Mouse (Mus musculus): ENCODE results near the gene Cpt1a. TPM values are rescaled to one million over a fixed set of nuclear protein-coding genes. Genes with fewer than 3 reads are reported as not detected.

Cpt1a gene
- polyA plus RNA-seq, 1 experiment from 2014 or later: 19.6 TPM

- H3K9me3 ChIP-seq: no peaks in the 10 kb centered on the region
- H3K36me3 ChIP-seq: peaks cover 23% of the 10 kb centered on the region; the same call in 1 of the 2 replicates
- 0 out of 2 replicates have a peak, but pooled peaks have one; percentile 35 for ATAC-seq (ENCODE audit: insufficient number of reproducible peaks, low FRiP score, low TSS enrichment, low read depth)
- no peak overlapping the region for H3K9ac ChIP-seq
- H3K27ac ChIP-seq: no peak overlapping the region; the same call in 1 of the 2 replicates
- no peaks in the 10 kb centered on the region for H3K27me3 ChIP-seq
- H3K4me3 ChIP-seq: no peak overlapping the region
- H3K4me1 ChIP-seq: no peaks in the 10 kb centered on the region
- 62% methylated on average over 7 of the region's 7 CpGs for WGBS
- no peak overlapping the region for H3K4me2 ChIP-seq
Measured at GRCm38 (mm10) chr19:3353415-3354111, 31.4 kb downstream of the Cpt1a start.

- no peak overlapping the region for H3K4me2 ChIP-seq
- no peak overlapping the region for H3K27ac ChIP-seq
- no peak for ATAC-seq (ENCODE audit: insufficient number of reproducible peaks, low FRiP score, low TSS enrichment, low read depth)
- no peaks in the 10 kb centered on the region for H3K9me3 ChIP-seq
- no peaks in the 10 kb centered on the region for H3K27me3 ChIP-seq
- no peaks in the 10 kb centered on the region for H3K4me1 ChIP-seq
- 60% methylated on average over 5 of the region's 5 CpGs for WGBS
- H3K9ac ChIP-seq: no peak overlapping the region
- H3K4me3 ChIP-seq: no peak overlapping the region
- H3K36me3 ChIP-seq: peaks cover 24% of the 10 kb centered on the region; the same call in 1 of the 2 replicates
Measured at GRCm38 (mm10) chr19:3355096-3355495, 33.0 kb downstream of the Cpt1a start.

DNA sequence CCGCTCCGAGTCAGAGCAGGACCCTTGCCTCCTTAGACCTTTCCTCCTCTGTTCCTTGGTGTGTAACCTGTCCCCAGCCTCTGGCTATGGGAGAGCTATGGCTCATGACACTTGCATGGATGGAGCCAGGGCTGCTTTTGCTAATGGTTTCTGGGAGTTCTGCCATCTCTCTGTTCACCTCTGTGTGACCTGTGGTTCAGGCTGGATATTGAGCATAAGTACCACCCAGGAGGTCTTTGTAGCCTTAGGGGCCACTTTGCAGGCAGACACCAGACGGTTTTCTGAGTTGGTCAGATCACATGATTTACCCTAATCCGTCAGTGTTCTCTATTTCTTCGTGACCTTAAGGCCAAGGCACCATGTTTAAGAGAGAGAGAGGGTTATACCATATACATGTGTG lies 34.4 kb downstream of the Cpt1a start:
- no peak overlapping the region for H3K4me3 ChIP-seq
- H3K9me3 ChIP-seq: no peaks in the 10 kb centered on the region
- H3K4me2 ChIP-seq: no peak overlapping the region
- no peaks in the 10 kb centered on the region for H3K4me1 ChIP-seq
- H3K27me3 ChIP-seq: no peaks in the 10 kb centered on the region
- H3K27ac ChIP-seq: no peak overlapping the region
- no peak for ATAC-seq (ENCODE audit: insufficient number of reproducible peaks, low FRiP score, low TSS enrichment, low read depth)
- WGBS: 75% methylated on average over 5 of the region's 5 CpGs
- H3K9ac ChIP-seq: no peak overlapping the region
- H3K36me3 ChIP-seq: peaks cover 24% of the 10 kb centered on the region; the same call in 1 of the 2 replicates

DNA sequence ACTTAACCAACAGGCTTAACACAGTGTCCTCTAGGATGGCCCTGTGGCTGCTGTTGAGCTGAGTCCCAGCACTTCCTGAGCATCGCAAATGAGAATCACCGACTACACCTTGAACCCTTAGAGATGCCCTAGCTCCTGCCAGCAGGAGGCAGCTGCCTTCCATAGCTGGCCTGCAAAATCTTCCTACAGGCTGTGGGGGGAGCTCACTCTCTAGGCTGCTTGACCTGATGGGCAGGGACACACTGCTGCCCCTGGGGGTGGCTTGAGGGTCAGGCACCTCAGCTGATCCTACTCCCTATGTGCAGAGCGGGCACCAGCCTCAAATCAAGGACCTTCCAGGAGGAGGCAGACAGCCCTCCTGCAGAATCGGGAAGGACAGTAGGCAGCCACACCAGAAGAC lies 35.5 kb downstream of the Cpt1a start:
- Histone ChIP-seq H3K36me3 (peaks cover 28% of the 10 kb centered on the region; the same call in 1 of the 2 replicates), H3K4me2 (no peak overlapping the region), H3K4me1 (no peaks in the 10 kb centered on the region), H3K27me3 (no peaks in the 10 kb centered on the region), H3K4me3 (no peak overlapping the region), H3K9ac (no peak overlapping the region), H3K27ac (no peak overlapping the region), H3K9me3 (no peaks in the 10 kb centered on the region)
- 68% methylated on average over 4 of the region's 4 CpGs for WGBS
- ATAC-seq (ENCODE audit: insufficient number of reproducible peaks, low FRiP score, low TSS enrichment, low read depth): no peak

GRCm38 (mm10) chr19:3359841-3360588 lies 37.9 kb downstream of the Cpt1a start:
- Histone ChIP-seq H3K4me3 (no peak overlapping the region), H3K36me3 (peaks cover 33% of the 10 kb centered on the region), H3K27me3 (no peaks in the 10 kb centered on the region), H3K9me3 (no peaks in the 10 kb centered on the region), H3K27ac (no peak overlapping the region), H3K4me1 (no peaks in the 10 kb centered on the region), H3K9ac (no peak overlapping the region), H3K4me2 (no peak overlapping the region)
- ATAC-seq (ENCODE audit: insufficient number of reproducible peaks, low FRiP score, low TSS enrichment, low read depth): no peak
- WGBS: 89% methylated on average over 13 of the region's 13 CpGs

GRCm38 (mm10) chr19:3363510-3363909 lies 41.4 kb downstream of the Cpt1a start:
- Histone ChIP-seq H3K4me1 (no peaks in the 10 kb centered on the region), H3K9ac (no peak overlapping the region), H3K4me3 (no peak overlapping the region), H3K36me3 (peaks cover 52% of the 10 kb centered on the region), H3K4me2 (no peak overlapping the region), H3K27me3 (no peaks in the 10 kb centered on the region), H3K27ac (no peak overlapping the region), H3K9me3 (no peaks in the 10 kb centered on the region)
- 82% methylated on average over 4 of the region's 4 CpGs for WGBS
- no peak for ATAC-seq (ENCODE audit: insufficient number of reproducible peaks, low FRiP score, low TSS enrichment, low read depth)

DNA sequence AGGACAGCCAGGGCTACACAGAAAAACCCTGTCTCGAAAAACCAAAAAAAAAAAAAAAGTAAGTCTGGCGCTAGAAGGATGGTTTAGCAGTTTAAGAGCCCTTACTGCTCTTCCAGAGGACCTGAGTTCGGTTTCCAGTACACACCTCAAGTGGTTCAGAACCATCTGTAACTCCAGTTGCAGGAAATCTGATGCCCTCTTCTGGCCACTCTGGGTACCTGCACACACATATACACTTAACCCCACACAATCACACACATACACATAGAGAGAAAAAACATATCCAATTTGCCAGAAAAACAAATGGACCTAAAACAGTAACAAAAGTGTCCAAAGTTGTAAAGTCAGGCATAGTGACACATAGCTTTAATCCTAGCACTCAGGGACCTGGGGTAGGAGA lies 43.0 kb downstream of the Cpt1a start:
- Histone ChIP-seq H3K36me3 (peaks cover 62% of the 10 kb centered on the region), H3K9me3 (no peaks in the 10 kb centered on the region), H3K27ac (no peak overlapping the region), H3K4me1 (no peaks in the 10 kb centered on the region), H3K4me2 (no peak overlapping the region), H3K27me3 (no peaks in the 10 kb centered on the region), H3K4me3 (no peak overlapping the region), H3K9ac (no peak overlapping the region)
- WGBS: 95% methylated on average over 3 of the region's 3 CpGs
- ATAC-seq (ENCODE audit: insufficient number of reproducible peaks, low FRiP score, low TSS enrichment, low read depth): no peak

DNA sequence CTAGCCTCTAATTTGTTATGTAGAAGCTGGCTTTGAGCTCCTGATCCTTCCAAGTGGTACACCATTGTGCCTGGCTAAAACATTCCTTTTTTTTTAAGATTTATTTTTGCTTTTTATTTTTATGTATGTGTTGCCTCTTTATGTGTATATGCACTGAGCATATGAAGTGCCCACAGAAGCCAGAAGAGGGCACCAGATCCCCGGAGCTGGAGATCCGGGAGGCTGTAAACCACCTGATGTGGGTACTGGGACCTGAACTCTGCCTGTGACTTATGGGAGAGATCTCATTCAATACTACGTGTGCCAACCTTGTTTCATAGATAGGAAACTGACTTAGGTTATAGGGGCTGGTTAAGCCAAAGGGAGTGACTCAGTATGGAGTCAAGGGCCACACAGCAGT lies 46.1 kb downstream of the Cpt1a start:
- Histone ChIP-seq H3K9ac (no peak overlapping the region), H3K36me3 (peaks cover 67% of the 10 kb centered on the region), H3K27me3 (no peaks in the 10 kb centered on the region), H3K4me3 (no peak overlapping the region), H3K4me1 (no peaks in the 10 kb centered on the region; the same call in 1 of the 2 replicates), H3K27ac (no peak overlapping the region), H3K4me2 (no peak overlapping the region), H3K9me3 (no peaks in the 10 kb centered on the region)
- ATAC-seq (ENCODE audit: insufficient number of reproducible peaks, low FRiP score, low TSS enrichment, low read depth): no peak
- WGBS: 78% methylated on average over 3 of the region's 3 CpGs

- Histone ChIP-seq H3K4me1 (no peaks in the 10 kb centered on the region; the same call in 1 of the 2 replicates), H3K27me3 (no peaks in the 10 kb centered on the region), H3K27ac (no peak overlapping the region), H3K4me3 (no peak overlapping the region), H3K36me3 (peaks cover 44% of the 10 kb centered on the region), H3K9ac (no peak overlapping the region), H3K4me2 (no peak overlapping the region), H3K9me3 (no peaks in the 10 kb centered on the region)
- ATAC-seq (ENCODE audit: insufficient number of reproducible peaks, low FRiP score, low TSS enrichment, low read depth): no peak
- WGBS: 61% methylated on average over 12 of the region's 12 CpGs
Measured at GRCm38 (mm10) chr19:3373380-3373779, 51.2 kb downstream of the Cpt1a start.

DNA sequence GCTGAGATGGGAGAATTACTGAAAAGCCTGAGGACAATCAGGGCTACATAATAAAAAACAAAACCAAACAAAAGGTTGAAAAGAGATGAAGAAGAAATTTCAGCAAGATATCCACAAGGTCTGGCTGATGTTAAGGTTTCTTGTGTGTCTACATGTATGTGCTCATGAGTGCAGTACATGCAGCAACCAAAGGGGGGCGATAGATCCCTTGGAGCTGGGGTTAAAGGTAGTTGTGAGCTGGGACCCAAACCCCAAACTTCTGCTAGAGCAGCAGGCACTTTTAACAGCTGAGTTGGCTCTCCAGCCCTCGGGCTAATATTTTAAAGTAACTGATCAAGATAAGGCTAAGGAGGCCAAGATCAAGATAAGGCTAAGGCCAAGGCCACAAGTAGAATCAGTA lies 51.9 kb downstream of the Cpt1a start:
- ATAC-seq (ENCODE audit: insufficient number of reproducible peaks, low FRiP score, low TSS enrichment, low read depth): no peak
- 55% methylated on average over 2 of the region's 2 CpGs for WGBS
- Histone ChIP-seq H3K9ac (no peak overlapping the region), H3K4me2 (no peak overlapping the region), H3K4me3 (no peak overlapping the region), H3K4me1 (no peaks in the 10 kb centered on the region; the same call in 1 of the 2 replicates), H3K36me3 (peaks cover 43% of the 10 kb centered on the region), H3K9me3 (no peaks in the 10 kb centered on the region), H3K27ac (no peak overlapping the region), H3K27me3 (no peaks in the 10 kb centered on the region)

DNA sequence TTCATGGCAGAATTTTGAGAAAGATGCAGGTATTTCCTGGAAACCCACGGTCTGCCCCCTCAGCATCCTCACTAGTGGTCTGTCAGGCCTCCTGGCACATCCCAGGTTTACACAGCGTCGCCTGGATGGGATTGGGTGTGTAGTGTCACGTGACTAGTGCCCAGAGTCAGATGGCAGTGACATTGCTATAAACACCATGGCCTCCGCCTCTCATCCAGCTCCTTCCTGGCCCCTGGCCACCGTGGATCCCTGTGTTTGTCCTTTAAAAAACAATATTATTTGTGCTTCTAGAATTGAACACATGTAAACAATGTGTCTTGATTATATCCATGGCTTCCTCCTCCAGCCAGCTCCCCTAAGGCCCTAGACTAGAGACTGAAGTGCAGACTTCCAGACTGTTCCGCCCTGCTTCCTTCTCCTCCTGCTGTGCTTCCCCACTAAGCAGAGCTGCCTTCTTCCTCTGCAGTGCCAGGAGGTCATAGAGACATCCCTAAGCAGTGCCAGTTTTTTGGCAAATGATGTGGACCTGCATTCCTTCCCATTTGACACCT lies 53.9 kb downstream of the Cpt1a start:
- no peak overlapping the region for H3K9ac ChIP-seq
- peaks cover 42% of the 10 kb centered on the region for H3K36me3 ChIP-seq
- H3K4me3 ChIP-seq: no peak overlapping the region
- 61% methylated on average over 7 of the region's 7 CpGs for WGBS
- no peak overlapping the region for H3K27ac ChIP-seq
- H3K4me2 ChIP-seq: no peak overlapping the region
- no peaks in the 10 kb centered on the region for H3K9me3 ChIP-seq
- no peaks in the 10 kb centered on the region; the same call in 1 of the 2 replicates for H3K4me1 ChIP-seq
- ATAC-seq (ENCODE audit: insufficient number of reproducible peaks, low FRiP score, low TSS enrichment, low read depth): no peak
- no peaks in the 10 kb centered on the region for H3K27me3 ChIP-seq

Measured in limb, embryonic 15.5 days (tissue).